Mouse (Mus musculus): ENCODE results near the gene Islr.
A peak's percentile ranks its signal among the peaks of the same experiment; 100 is the strongest.

Gene Islr

GRCm38 (mm10) chr9:58150733-58151361, 53.3 kb downstream of the Islr start:
- DNase-seq (ENCODE audit: low read depth): peak; percentile 15

- DNase-seq (ENCODE audit: low read depth): no peak
Observed at GRCm38 (mm10) chr9:58148806-58149205, 55.3 kb downstream of the Islr start.

GRCm38 (mm10) chr9:58145417-58145816, 58.7 kb downstream of the Islr start:
- DNase-seq (ENCODE audit: low read depth): no peak

- no peak for DNase-seq (ENCODE audit: low read depth)
Observed at GRCm38 (mm10) chr9:58144664-58145063, 59.4 kb downstream of the Islr start.

- no peak for DNase-seq (ENCODE audit: low read depth)
Observed at GRCm38 (mm10) chr9:58143419-58143818, 60.7 kb downstream of the Islr start.

- DNase-seq (ENCODE audit: low read depth): no peak
Observed at GRCm38 (mm10) chr9:58139947-58140346, 64.2 kb downstream of the Islr start.

- DNase-seq (ENCODE audit: low read depth): no peak
Observed at GRCm38 (mm10) chr9:58135921-58136321, 68.2 kb downstream of the Islr start.

- DNase-seq (ENCODE audit: low read depth): no peak
Observed at GRCm38 (mm10) chr9:58134906-58135305, 69.2 kb downstream of the Islr start.

GRCm38 (mm10) chr9:58133893-58134884, 69.9 kb downstream of the Islr start:
- peak; percentile 20 for DNase-seq (ENCODE audit: low read depth)

- DNase-seq (ENCODE audit: low read depth): no peak
Observed at GRCm38 (mm10) chr9:58131735-58132134, 72.4 kb downstream of the Islr start.

- DNase-seq (ENCODE audit: low read depth): no peak
Observed at GRCm38 (mm10) chr9:58130909-58131308, 73.2 kb downstream of the Islr start.

GRCm38 (mm10) chr9:58129508-58129907, 74.6 kb downstream of the Islr start:
- DNase-seq (ENCODE audit: low read depth): no peak

GRCm38 (mm10) chr9:58128926-58129413, 75.1 kb downstream of the Islr start:
- DNase-seq (ENCODE audit: low read depth): no peak

- DNase-seq (ENCODE audit: low read depth): no peak
Observed at GRCm38 (mm10) chr9:58125811-58126210, 78.3 kb downstream of the Islr start.

GRCm38 (mm10) chr9:58125085-58125484, 79.0 kb downstream of the Islr start:
- DNase-seq (ENCODE audit: low read depth): no peak

GRCm38 (mm10) chr9:58118671-58119070, 85.4 kb downstream of the Islr start, which contains the start of gene Ccdc33:
Gene Ccdc33 (minus strand): TSS chr9:58118823.
- DNase-seq (ENCODE audit: low read depth): no peak

- DNase-seq (ENCODE audit: low read depth): no peak
Observed at GRCm38 (mm10) chr9:58116024-58116651, 88.0 kb downstream of the Islr start.

- DNase-seq (ENCODE audit: low read depth): no peak
Observed at GRCm38 (mm10) chr9:58115297-58115925, 88.7 kb downstream of the Islr start.

GRCm38 (mm10) chr9:58114019-58114418, 90.1 kb downstream of the Islr start:
- DNase-seq (ENCODE audit: low read depth): no peak

GRCm38 (mm10) chr9:58113279-58113884, 90.7 kb downstream of the Islr start:
- no peak for DNase-seq (ENCODE audit: low read depth)

- no peak for DNase-seq (ENCODE audit: low read depth)
Observed at GRCm38 (mm10) chr9:58112866-58113278, 91.2 kb downstream of the Islr start.

All from 416B (cell line).